Mouse (Mus musculus) midbrain, embryonic 10.5 days (tissue): ENCODE data around the gene AI661453. TPM values are rescaled to one million over a fixed set of nuclear protein-coding genes. Genes with fewer than 3 reads are reported as not detected.

Source experiments
- DNase-seq: peaks from one replicate; pipeline ENCODE4 v3.0.0-alpha.2; 2017; ENCODE audit warnings: low spot score
- H3K27ac ChIP-seq: fragments of 300-500 bp; sonication (generic); replicated peaks from 2 replicates; pipeline ENCODE4 v1.5.1; 2016; ENCODE audit warnings: mild to moderate bottlenecking
- H3K27me3 ChIP-seq: fragments of 300-500 bp; sonication (generic); 2 replicates; pipeline ENCODE4 v1.6.1; 2016; ENCODE audit warnings: low read depth, mild to moderate bottlenecking; ENCODE audit not compliant: poor library complexity, severe bottlenecking
- H3K36me3 ChIP-seq: fragments of 300-500 bp; sonication (generic); 2 replicates; pipeline ENCODE4 v1.6.1; 2016; ENCODE audit warnings: mild to moderate bottlenecking, moderate library complexity
- H3K4me1 ChIP-seq: fragments of 300-500 bp; sonication (generic); 2 replicates; pipeline ENCODE4 v1.6.1; 2016
- H3K4me3 ChIP-seq: fragments of 300-500 bp; sonication (generic); 2 replicates; pipeline ENCODE4 v1.5.1; 2016; ENCODE audit warnings: mild to moderate bottlenecking, moderate library complexity
- H3K9me3 ChIP-seq: fragments of 300-500 bp; sonication (generic); replicated peaks from 2 replicates; pipeline ENCODE4 v1.6.1; 2016; ENCODE audit warnings: mild to moderate bottlenecking
- WGBS: fragments of 180-500 bp; shearing (Covaris S2); methylation state at CpG from one replicate; pipeline ENCODE4 v1.1.7; 2016; 5-methylcytosine and 5-hydroxymethylcytosine counted together
- polyA plus RNA-seq: library from polyadenylated mRNA; unstranded; fragments of >200 nt; fragmentation: Nextera tagmentation; extraction: Ambion mirVana; gene quantifications from 2 replicates; pipeline ENCODE4 v1.2.1, GENCODE M21; 2016

The AI661453 gene
- polyA plus RNA-seq, 1 experiment from 2014 or later = 0.20 TPM

DNA sequence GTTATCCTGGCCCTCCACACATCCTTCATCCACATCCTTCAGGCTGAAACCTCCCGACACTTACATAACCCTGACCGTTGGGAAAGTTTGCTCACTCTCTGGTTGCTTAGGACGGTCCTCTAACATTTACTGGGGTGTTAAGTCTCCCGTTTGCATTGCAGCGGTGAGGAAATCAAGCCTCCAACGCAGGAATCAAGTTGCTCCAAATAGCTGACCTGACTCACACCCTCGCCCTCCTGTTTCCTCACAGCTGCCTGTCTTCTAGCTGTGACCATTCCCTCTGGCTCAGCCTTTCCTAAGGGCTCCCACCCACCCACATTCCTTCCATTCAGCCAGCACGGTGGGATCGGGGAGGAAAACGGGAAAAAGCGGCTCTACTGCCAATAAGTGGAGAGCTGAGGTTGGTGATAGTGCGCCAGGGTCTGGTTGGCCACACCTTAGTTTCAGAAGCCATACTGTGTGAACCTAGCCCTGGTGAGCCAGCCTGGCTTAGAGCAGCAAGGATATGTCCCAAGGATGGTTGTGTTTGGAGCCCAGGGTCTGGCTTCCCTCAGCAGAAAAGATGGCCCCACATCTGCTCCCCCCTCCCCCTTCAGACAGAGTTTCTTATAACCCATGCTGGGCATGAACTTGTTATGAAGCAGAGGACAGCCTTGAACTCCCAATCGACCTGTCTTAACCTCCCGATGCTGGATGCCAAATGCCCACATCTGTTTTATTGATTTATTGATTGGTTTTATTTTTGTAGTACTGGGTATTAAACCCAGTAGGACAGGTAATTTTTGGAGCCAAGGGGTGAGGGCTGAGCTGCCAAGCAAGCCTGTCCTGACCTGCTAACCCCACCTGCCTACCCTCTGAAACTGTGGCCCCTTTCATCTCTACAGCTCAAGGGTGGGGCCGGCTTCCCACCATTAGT, 36.3 kb downstream of the AI661453 start:
- H3K4me1 ChIP-seq = peaks cover 20% of the 10 kb centered on the region
- H3K9me3 ChIP-seq = no peaks in the 10 kb centered on the region
- no peak overlapping the region for H3K4me3 ChIP-seq
- H3K27ac ChIP-seq = no peak overlapping the region; the same call in 1 of the 2 replicates
- WGBS = 52% methylated on average over 15 of the region's 15 CpGs
- no peaks in the 10 kb centered on the region for H3K36me3 ChIP-seq
- H3K27me3 ChIP-seq = peaks cover 54% of the 10 kb centered on the region
- DNase-seq = no peak

GRCm38 (mm10) chr17:47473434-47473974, 37.1 kb downstream of the AI661453 start:
- peaks cover 45% of the 10 kb centered on the region for H3K27me3 ChIP-seq
- DNase-seq = peak; percentile 44

DNA sequence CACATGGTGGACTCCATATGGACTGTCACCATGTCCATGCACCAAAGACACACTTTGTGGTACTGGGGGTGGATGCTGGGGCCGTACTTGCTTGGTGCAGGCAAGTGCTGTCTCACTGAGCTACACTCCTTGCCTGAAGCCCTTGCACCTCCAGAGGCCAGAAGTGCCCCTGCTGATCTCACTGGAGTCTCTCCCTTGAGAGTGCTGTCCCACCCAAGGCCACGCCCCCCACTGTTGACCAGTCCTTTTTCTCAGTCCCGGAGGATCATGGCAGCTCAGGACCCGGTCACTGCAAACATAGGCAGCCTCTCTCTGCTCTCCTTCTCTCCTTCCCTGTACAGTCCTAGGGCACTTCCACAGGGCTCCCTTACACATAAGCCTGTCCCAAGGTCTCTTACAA, 37.8 kb downstream of the AI661453 start:
- H3K27me3 ChIP-seq = peaks cover 38% of the 10 kb centered on the region
- DNase-seq = no peak
- peaks cover 7% of the 10 kb centered on the region; the same call in 1 of the 2 replicates for H3K4me1 ChIP-seq
- no peak overlapping the region for H3K27ac ChIP-seq
- no peaks in the 10 kb centered on the region for H3K9me3 ChIP-seq
- WGBS = 86% methylated on average over 4 of the region's 4 CpGs
- H3K4me3 ChIP-seq = no peak overlapping the region
- H3K36me3 ChIP-seq = no peaks in the 10 kb centered on the region

More at GRCm38 (mm10) chr17:47473434-47473974, 37.1 kb downstream of the AI661453 start:
- WGBS = 18% methylated on average over 8 of the region's 8 CpGs
- Histone ChIP-seq H3K27ac (no peak overlapping the region), H3K4me1 (peaks cover 11% of the 10 kb centered on the region), H3K36me3 (no peaks in the 10 kb centered on the region), H3K4me3 (no peak overlapping the region), H3K9me3 (no peaks in the 10 kb centered on the region)

GRCm38 (mm10) chr17:47475181-47475580, 38.8 kb downstream of the AI661453 start:
- Histone ChIP-seq H3K27me3 (peaks cover 29% of the 10 kb centered on the region), H3K27ac (no peak overlapping the region), H3K4me1 (peaks cover 7% of the 10 kb centered on the region; the same call in 1 of the 2 replicates), H3K9me3 (no peaks in the 10 kb centered on the region), H3K4me3 (no peak overlapping the region), H3K36me3 (no peaks in the 10 kb centered on the region)
- DNase-seq = no peak
- WGBS = 88% methylated on average over 4 of the region's 4 CpGs

DNA sequence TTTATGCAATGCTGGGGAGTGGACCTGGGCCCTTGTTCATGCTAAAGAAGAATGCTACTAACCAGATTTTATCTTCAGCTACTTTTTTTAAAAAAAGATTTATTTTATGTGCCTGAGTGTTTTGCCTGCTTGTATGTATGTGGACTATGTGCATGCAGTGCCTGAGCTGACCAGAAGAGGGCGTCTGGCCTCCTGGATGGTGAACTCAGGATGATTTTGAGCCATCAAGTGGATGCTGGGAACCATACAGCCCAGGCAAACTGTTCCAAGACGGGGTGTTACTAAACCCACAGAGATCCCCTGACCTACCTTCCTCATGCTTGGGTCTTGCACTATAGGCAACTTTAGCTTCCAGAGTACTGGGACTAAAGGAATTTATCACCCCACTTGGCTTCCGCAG, 39.3 kb downstream of the AI661453 start:
- Histone ChIP-seq H3K36me3 (no peaks in the 10 kb centered on the region), H3K9me3 (no peaks in the 10 kb centered on the region), H3K4me1 (peaks cover 7% of the 10 kb centered on the region; the same call in 1 of the 2 replicates), H3K27me3 (peaks cover 23% of the 10 kb centered on the region), H3K27ac (no peak overlapping the region), H3K4me3 (no peak overlapping the region)
- DNase-seq = no peak
- WGBS = 62% methylated on average over 3 of the region's 3 CpGs

- DNase-seq = no peak
- Histone ChIP-seq H3K36me3 (no peaks in the 10 kb centered on the region), H3K4me3 (no peak overlapping the region), H3K27me3 (no peaks in the 10 kb centered on the region), H3K9me3 (no peaks in the 10 kb centered on the region), H3K27ac (no peak overlapping the region), H3K4me1 (peaks cover 12% of the 10 kb centered on the region)
- WGBS = 75% methylated on average over 3 of the region's 3 CpGs
These were observed 43.5 kb downstream of the AI661453 start for GRCm38 (mm10) chr17:47479887-47480286.

DNA sequence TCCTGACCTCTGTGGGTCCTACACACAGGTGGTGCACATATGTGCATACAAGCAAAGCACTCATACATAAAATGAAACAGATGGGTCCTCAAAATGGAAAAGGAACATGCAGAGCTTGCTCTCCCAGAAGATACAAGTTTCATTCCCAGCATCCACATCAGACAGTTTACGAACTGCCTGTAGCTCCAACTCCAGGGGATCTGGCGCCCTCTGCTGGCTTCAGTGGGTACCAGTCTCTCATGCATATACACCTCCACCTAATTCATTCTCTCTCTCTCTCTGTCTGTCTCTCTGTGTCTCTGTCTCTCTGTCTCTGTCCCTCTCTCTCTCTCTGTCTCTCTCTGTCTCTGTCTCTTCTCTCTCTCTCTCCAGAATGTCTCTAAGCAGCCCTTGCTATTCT, 46.0 kb downstream of the AI661453 start:
- Histone ChIP-seq H3K4me1 (peaks cover 22% of the 10 kb centered on the region), H3K9me3 (no peaks in the 10 kb centered on the region), H3K27me3 (no peaks in the 10 kb centered on the region), H3K27ac (no peak overlapping the region), H3K4me3 (no peak overlapping the region), H3K36me3 (0 out of 2 replicates have a peak, but pooled peaks cover under 1% of the 10 kb centered on the region)
- peak; percentile 65 for DNase-seq
- WGBS = 47% methylated on average over 2 of the region's 2 CpGs

DNA sequence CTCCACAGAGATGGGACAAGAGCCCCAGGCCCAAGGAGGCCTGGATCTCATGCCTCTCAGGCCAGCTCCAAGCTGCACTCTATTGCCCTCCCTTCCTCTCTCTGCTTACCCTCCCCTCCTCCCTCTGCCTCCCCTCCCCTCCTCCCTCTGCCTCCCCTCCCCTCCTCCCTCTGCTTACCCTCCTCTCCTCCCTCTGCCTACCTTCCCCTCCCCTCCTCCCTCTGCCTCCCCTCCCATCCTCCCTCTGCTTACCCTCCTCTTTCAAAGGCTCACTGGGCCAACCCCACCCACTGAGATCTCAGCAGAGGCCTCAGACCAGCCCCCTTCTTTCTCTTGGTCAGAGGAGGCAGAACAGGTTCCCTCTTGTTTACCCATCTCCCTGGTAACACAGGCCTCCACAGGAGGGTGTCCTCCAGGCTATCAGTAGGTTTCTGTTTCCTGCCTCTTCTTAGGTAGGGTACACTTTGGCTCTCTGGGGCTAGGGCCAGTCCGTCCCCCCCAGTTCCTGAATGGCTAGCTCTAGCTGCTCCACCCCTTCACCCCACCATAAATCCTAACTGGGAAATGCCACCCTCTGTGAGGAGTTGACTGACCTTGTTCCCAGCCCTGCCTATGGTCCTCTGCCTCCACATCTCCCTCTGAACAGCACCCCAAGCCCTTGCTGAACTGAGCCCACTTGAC, 48.0 kb downstream of the AI661453 start:
- 20% methylated on average over 1 of the region's 1 CpGs for WGBS
- peak overlapping the region; percentile 71 for H3K27ac ChIP-seq

GRCm38 (mm10) chr17:47484993-47485392, 48.6 kb downstream of the AI661453 start:
- H3K4me1 ChIP-seq = peaks cover 22% of the 10 kb centered on the region
- H3K36me3 ChIP-seq = peaks cover 21% of the 10 kb centered on the region
- no peak overlapping the region for H3K4me3 ChIP-seq
- H3K9me3 ChIP-seq = no peaks in the 10 kb centered on the region
- H3K27me3 ChIP-seq = no peaks in the 10 kb centered on the region
- WGBS = 11% methylated on average over 3 of the region's 3 CpGs
- no peak for DNase-seq
- peak overlapping the region; percentile 71 for H3K27ac ChIP-seq

More for the DNA sequence above, 48.0 kb downstream of the AI661453 start:
- no peak overlapping the region for H3K4me3 ChIP-seq
- H3K4me1 ChIP-seq = peaks cover 22% of the 10 kb centered on the region
- no peaks in the 10 kb centered on the region for H3K27me3 ChIP-seq
- no peaks in the 10 kb centered on the region for H3K9me3 ChIP-seq
- peaks cover 15% of the 10 kb centered on the region for H3K36me3 ChIP-seq
- DNase-seq = peak; percentile 39

DNA sequence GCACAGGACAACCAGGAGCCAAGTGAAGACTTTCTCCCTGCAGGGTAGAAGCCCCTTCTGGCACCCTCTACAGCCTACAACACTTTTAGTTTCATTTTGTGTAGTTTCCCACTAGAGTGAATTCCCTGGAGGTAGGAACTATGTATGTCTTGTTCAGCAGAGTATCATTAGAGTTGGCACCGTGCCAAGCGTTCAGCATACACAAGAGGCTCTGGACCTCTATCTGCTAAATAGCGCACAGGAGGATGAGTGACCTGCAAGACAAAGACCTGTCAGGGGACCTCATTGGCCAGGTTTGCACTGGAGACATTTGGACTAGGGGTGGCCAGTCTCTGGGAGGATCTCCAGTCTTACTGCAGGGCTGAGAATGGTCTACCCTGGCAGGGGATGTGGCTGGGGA, 49.4 kb downstream of the AI661453 start:
- Histone ChIP-seq H3K36me3 (peaks cover 29% of the 10 kb centered on the region), H3K27ac (no peak overlapping the region), H3K27me3 (no peaks in the 10 kb centered on the region), H3K4me1 (peaks cover 22% of the 10 kb centered on the region), H3K9me3 (no peaks in the 10 kb centered on the region), H3K4me3 (no peak overlapping the region)
- 91% methylated on average over 3 of the region's 3 CpGs for WGBS
- no peak for DNase-seq

- Histone ChIP-seq H3K36me3 (peaks cover 77% of the 10 kb centered on the region), H3K4me3 (no peak overlapping the region), H3K27me3 (no peaks in the 10 kb centered on the region), H3K4me1 (peaks cover under 1% of the 10 kb centered on the region; the same call in 1 of the 2 replicates), H3K9me3 (no peaks in the 10 kb centered on the region), H3K27ac (no peak overlapping the region)
- no peak for DNase-seq
- 88% methylated on average over 9 of the region's 9 CpGs for WGBS
These were observed 54.4 kb downstream of the AI661453 start for GRCm38 (mm10) chr17:47490791-47491190.

GRCm38 (mm10) chr17:47492731-47493130, 56.3 kb downstream of the AI661453 start:
- no peaks in the 10 kb centered on the region for H3K4me1 ChIP-seq
- no peak overlapping the region for H3K4me3 ChIP-seq
- H3K36me3 ChIP-seq = peaks cover 89% of the 10 kb centered on the region
- DNase-seq = no peak
- no peak overlapping the region for H3K27ac ChIP-seq
- H3K27me3 ChIP-seq = no peaks in the 10 kb centered on the region
- H3K9me3 ChIP-seq = no peaks in the 10 kb centered on the region
- WGBS = 88% methylated on average over 6 of the region's 6 CpGs
